Mouse (Mus musculus): ENCODE data around the gene Chpf.

DNA sequence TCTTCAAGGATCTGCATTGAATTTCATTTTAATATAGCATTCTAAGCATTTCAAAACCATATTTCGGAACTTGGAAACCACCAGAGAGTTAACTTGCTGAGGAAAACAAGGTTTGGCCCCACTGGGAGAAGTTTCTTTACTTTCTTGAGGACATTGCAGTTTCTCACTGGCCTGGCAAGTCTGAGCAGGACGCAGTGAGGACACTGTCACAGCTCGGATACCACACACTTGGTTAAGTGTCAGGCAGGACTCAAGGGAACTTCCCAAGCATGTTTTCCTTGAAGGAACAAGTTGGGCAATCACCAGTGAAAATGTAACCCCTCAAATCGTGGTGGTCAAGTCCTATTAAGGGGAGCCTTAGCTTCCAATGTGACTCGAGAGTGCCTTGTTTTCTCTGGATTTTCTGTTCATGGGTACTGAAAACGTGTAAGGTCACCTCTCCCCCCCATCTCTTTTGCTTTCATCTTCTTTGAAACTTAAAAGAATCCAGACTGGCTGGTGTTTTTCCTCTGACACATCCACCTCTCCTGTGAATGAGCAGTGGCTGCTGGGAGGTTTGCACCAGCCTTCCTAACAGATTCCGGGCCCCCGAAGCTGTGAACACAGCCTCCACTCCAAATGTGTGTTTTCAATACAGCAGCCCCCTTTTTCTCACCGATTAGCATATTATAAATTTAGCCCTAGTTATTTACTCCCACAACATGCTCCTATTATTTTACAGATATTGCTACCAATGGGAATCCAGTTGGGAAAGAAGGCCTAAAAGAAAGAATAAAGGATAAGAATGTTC, 25.3 kb upstream of the Chpf start:
- TF ChIP-seq CTCF (IDR thresholded peaks at IDR 0.05; ENCODE audit: low read depth, low read length) (no peak), POLR2A (IDR thresholded peaks at IDR 0.05; ENCODE audit: insufficient read depth, low read length) (no peak)

All from ES-Bruce4 (cell line).